Mouse (Mus musculus) erythroblast, embryonic 14.5 days (primary cell): ENCODE measurements around the gene Acer3.

ENCODE experiments used
- GATA1 ChIP-seq: IDR thresholded peaks from 2 replicates; pipeline ENCODE4 v1.6.1; 2012; ENCODE audit warnings: low read length, inconsistent platforms, mixed read lengths
- TAL1 ChIP-seq: IDR thresholded peaks from 3 replicates; pipeline ENCODE4 v1.6.1; 2012; ENCODE audit warnings: low read length, inconsistent platforms, mixed read lengths

DNA sequence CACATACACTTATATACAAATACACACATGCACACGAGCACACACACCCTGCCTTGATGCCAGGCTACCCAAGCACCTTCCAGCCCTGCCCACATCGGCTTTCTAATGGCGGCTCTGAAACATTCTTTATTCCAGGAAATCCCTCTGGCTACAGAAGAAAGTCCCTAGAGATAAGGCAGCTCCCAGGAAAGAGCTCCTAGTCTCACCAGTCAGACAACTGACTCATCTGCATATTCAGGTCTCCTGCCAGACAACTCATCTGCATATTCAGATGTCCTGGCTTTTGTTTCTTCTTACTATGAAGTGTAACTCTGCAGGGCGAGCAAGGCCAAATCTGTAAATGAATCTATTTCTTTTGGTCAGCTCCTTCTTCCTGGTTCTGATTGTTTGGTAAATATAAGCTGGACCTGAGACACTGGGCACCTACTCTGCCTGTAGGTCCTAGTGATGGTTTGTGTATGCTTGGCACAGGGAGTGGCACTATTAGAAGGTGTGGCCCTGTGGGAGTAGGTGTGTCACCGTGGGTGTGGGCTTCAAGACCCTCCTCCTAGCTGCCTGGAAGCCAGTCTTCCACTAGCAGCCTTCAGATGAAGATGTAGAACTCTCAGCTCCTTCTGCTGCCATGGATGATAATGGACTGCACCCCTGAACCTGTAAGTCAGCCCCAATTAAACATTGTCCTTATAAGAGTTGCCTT is 163.2 kb downstream of the Acer3 start:
- TF ChIP-seq GATA1 (no peak), TAL1 (no peak)
